Mouse (Mus musculus): ENCODE data around the gene Crim1. TPM values are rescaled to one million over a fixed set of nuclear protein-coding genes. Genes with fewer than 3 reads are reported as not detected.

Crim1 gene
- polyA plus RNA-seq, 1 experiment from 2014 or later = 3.9 TPM

- H3K4me2 ChIP-seq (ENCODE audit: low read depth, low read length) = no peak overlapping the region
- peaks cover 54% of the 10 kb centered on the region for H3K4me1 ChIP-seq (ENCODE audit: control insufficient read depth, insufficient read depth, low read length)
- ATAC-seq = peak; percentile 72
- no peak overlapping the region for H3K4me3 ChIP-seq (ENCODE audit: low read length)
- no peaks in the 10 kb centered on the region for H3K27me3 ChIP-seq (replicated peaks; ENCODE audit: control insufficient read depth, insufficient read depth, low read length)
- H3K9me3 ChIP-seq (ENCODE audit: control insufficient read depth, low read length) = no peaks in the 10 kb centered on the region
- peak overlapping the region; percentile 39; the same call in 1 of the 2 replicates for H3K27ac ChIP-seq (ENCODE audit: low read length)
- H3K9ac ChIP-seq (ENCODE audit: low read depth, low read length) = no peak overlapping the region
- no peaks in the 10 kb centered on the region for H3K36me3 ChIP-seq (ENCODE audit: control insufficient read depth, insufficient read depth, low read length)
- WGBS = 32% methylated on average over 8 of the region's 8 CpGs
These were observed 21.1 kb downstream of the Crim1 start for GRCm38 (mm10) chr17:78221007-78221642.

- Histone ChIP-seq H3K9ac (ENCODE audit: low read depth, low read length) (no peak overlapping the region), H3K4me1 (ENCODE audit: control insufficient read depth, insufficient read depth, low read length) (peaks cover 48% of the 10 kb centered on the region), H3K4me2 (ENCODE audit: low read depth, low read length) (no peak overlapping the region), H3K27me3 (replicated peaks; ENCODE audit: control insufficient read depth, insufficient read depth, low read length) (no peaks in the 10 kb centered on the region), H3K9me3 (ENCODE audit: control insufficient read depth, low read length) (no peaks in the 10 kb centered on the region), H3K27ac (ENCODE audit: low read length) (peak overlapping the region; percentile 39; the same call in 1 of the 2 replicates), H3K36me3 (ENCODE audit: control insufficient read depth, insufficient read depth, low read length) (no peaks in the 10 kb centered on the region), H3K4me3 (ENCODE audit: low read length) (no peak overlapping the region)
- 75% methylated on average over 1 of the region's 1 CpGs for WGBS
- ATAC-seq = no peak
These were observed 21.8 kb downstream of the Crim1 start for GRCm38 (mm10) chr17:78221860-78222259.

GRCm38 (mm10) chr17:78223988-78224387, 23.9 kb downstream of the Crim1 start:
- Histone ChIP-seq H3K9me3 (ENCODE audit: control insufficient read depth, low read length) (no peaks in the 10 kb centered on the region), H3K9ac (ENCODE audit: low read depth, low read length) (no peak overlapping the region)
- no peak for ATAC-seq

DNA sequence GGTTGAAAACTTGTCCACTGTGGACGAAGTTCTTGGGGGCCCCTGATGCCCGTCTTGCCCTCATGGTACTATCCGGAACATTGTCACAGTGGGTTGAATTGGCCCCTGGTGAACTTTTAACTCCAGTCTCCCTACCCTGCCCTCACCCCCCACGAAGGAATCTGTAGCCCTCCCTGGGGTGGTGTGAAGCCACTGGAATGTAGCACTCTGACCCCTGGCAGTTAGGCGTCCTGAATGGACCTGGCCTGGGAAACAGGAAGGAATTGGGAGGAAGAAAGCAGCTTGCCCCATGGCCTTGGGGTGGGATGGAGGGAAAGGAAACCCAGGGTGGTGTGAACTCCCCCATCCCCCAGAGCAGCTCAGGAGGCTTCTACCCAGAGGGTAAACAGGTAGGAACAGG, 25.5 kb downstream of the Crim1 start:
- H3K9me3 ChIP-seq (ENCODE audit: control insufficient read depth, low read length) = no peaks in the 10 kb centered on the region
- no peak overlapping the region for H3K27ac ChIP-seq (ENCODE audit: low read length)
- peaks cover 28% of the 10 kb centered on the region for H3K4me1 ChIP-seq (ENCODE audit: control insufficient read depth, insufficient read depth, low read length)
- no peaks in the 10 kb centered on the region for H3K36me3 ChIP-seq (ENCODE audit: control insufficient read depth, insufficient read depth, low read length)
- no peak overlapping the region for H3K9ac ChIP-seq (ENCODE audit: low read depth, low read length)
- no peak overlapping the region for H3K4me3 ChIP-seq (ENCODE audit: low read length)
- no peak overlapping the region for H3K4me2 ChIP-seq (ENCODE audit: low read depth, low read length)
- no peaks in the 10 kb centered on the region for H3K27me3 ChIP-seq (replicated peaks; ENCODE audit: control insufficient read depth, insufficient read depth, low read length)
- no peak for ATAC-seq
- WGBS = 63% methylated on average over 5 of the region's 5 CpGs

More at GRCm38 (mm10) chr17:78223988-78224387, 23.9 kb downstream of the Crim1 start:
- no peak overlapping the region for H3K4me2 ChIP-seq (ENCODE audit: low read depth, low read length)
- H3K36me3 ChIP-seq (ENCODE audit: control insufficient read depth, insufficient read depth, low read length) = no peaks in the 10 kb centered on the region
- 34% methylated on average over 10 of the region's 10 CpGs for WGBS
- H3K27me3 ChIP-seq (replicated peaks; ENCODE audit: control insufficient read depth, insufficient read depth, low read length) = no peaks in the 10 kb centered on the region
- no peak overlapping the region for H3K27ac ChIP-seq (ENCODE audit: low read length)
- no peak overlapping the region for H3K4me3 ChIP-seq (ENCODE audit: low read length)
- peaks cover 35% of the 10 kb centered on the region for H3K4me1 ChIP-seq (ENCODE audit: control insufficient read depth, insufficient read depth, low read length)

- no peaks in the 10 kb centered on the region for H3K9me3 ChIP-seq (ENCODE audit: control insufficient read depth, low read length)
- 75% methylated on average over 3 of the region's 3 CpGs for WGBS
- no peaks in the 10 kb centered on the region for H3K27me3 ChIP-seq (replicated peaks; ENCODE audit: control insufficient read depth, insufficient read depth, low read length)
- no peak for ATAC-seq
- H3K36me3 ChIP-seq (ENCODE audit: control insufficient read depth, insufficient read depth, low read length) = no peaks in the 10 kb centered on the region
- no peak overlapping the region for H3K9ac ChIP-seq (ENCODE audit: low read depth, low read length)
- no peak overlapping the region for H3K4me2 ChIP-seq (ENCODE audit: low read depth, low read length)
- no peak overlapping the region for H3K4me3 ChIP-seq (ENCODE audit: low read length)
- peaks cover 27% of the 10 kb centered on the region for H3K4me1 ChIP-seq (ENCODE audit: control insufficient read depth, insufficient read depth, low read length)
- H3K27ac ChIP-seq (ENCODE audit: low read length) = no peak overlapping the region
These were observed 27.2 kb downstream of the Crim1 start for GRCm38 (mm10) chr17:78227211-78227610.

- 86% methylated on average over 5 of the region's 5 CpGs for WGBS
- no peaks in the 10 kb centered on the region for H3K36me3 ChIP-seq (ENCODE audit: control insufficient read depth, insufficient read depth, low read length)
These were observed 31.5 kb downstream of the Crim1 start for GRCm38 (mm10) chr17:78231567-78231966.

DNA sequence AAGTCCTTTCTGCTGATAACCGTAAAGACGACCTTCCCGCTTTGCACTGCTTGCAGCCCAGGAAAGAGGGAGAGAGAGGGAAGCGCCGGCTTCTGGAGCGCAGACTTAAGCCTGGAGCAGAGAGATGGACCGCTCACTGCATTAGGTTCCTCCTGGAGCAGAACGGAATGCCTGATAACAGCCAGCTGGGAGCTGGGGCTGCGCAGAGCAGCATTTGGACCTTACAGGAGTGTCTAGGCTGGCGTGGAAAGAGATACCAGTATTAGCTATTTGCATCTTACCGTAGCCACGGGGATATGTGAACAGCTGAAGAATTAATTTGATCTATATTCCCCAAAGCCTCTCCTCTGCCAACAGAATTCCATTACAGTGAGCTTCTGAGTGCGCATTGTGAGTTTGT, 32.7 kb downstream of the Crim1 start:
- WGBS = 70% methylated on average over 13 of the region's 13 CpGs
- no peak overlapping the region for H3K4me2 ChIP-seq (ENCODE audit: low read depth, low read length)
- H3K9me3 ChIP-seq (ENCODE audit: control insufficient read depth, low read length) = no peaks in the 10 kb centered on the region
- H3K27me3 ChIP-seq (replicated peaks; ENCODE audit: control insufficient read depth, insufficient read depth, low read length) = no peaks in the 10 kb centered on the region
- H3K4me3 ChIP-seq (ENCODE audit: low read length) = no peak overlapping the region
- H3K4me1 ChIP-seq (ENCODE audit: control insufficient read depth, insufficient read depth, low read length) = peaks cover 16% of the 10 kb centered on the region
- H3K9ac ChIP-seq (ENCODE audit: low read depth, low read length) = no peak overlapping the region
- no peaks in the 10 kb centered on the region for H3K36me3 ChIP-seq (ENCODE audit: control insufficient read depth, insufficient read depth, low read length)
- no peak overlapping the region for H3K27ac ChIP-seq (ENCODE audit: low read length)
- no peak; the same call in 1 of the 2 replicates for ATAC-seq

More at GRCm38 (mm10) chr17:78231567-78231966, 31.5 kb downstream of the Crim1 start:
- no peaks in the 10 kb centered on the region for H3K27me3 ChIP-seq (replicated peaks; ENCODE audit: control insufficient read depth, insufficient read depth, low read length)
- no peak overlapping the region for H3K4me2 ChIP-seq (ENCODE audit: low read depth, low read length)
- no peak overlapping the region for H3K27ac ChIP-seq (ENCODE audit: low read length)
- peaks cover 16% of the 10 kb centered on the region for H3K4me1 ChIP-seq (ENCODE audit: control insufficient read depth, insufficient read depth, low read length)
- H3K9ac ChIP-seq (ENCODE audit: low read depth, low read length) = no peak overlapping the region
- no peak for ATAC-seq
- no peaks in the 10 kb centered on the region for H3K9me3 ChIP-seq (ENCODE audit: control insufficient read depth, low read length)
- H3K4me3 ChIP-seq (ENCODE audit: low read length) = no peak overlapping the region

DNA sequence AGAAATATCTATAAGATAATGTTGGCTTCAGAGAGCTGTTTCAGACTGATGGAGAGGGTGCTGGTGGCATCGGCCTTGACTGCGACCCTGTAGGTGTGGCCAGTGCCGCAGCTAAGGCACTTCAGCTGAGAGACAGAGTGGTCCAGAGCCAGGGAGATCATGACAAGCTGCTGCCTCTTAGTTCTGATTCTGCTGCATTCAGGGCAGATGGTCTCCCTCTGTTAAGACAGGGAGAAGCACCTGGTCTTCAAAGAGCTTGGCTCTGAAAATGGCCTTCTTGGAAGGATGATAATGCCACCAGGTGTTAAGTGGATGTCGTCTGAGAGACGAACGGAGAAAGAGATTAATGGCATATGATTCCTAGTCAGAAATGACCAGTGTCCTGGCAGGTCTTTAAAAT, 33.8 kb downstream of the Crim1 start:
- H3K27ac ChIP-seq (ENCODE audit: low read length) = no peak overlapping the region
- no peaks in the 10 kb centered on the region for H3K36me3 ChIP-seq (ENCODE audit: control insufficient read depth, insufficient read depth, low read length)
- no peak for ATAC-seq
- no peak overlapping the region for H3K9ac ChIP-seq (ENCODE audit: low read depth, low read length)
- WGBS = 84% methylated on average over 6 of the region's 6 CpGs
- H3K4me1 ChIP-seq (ENCODE audit: control insufficient read depth, insufficient read depth, low read length) = peaks cover 14% of the 10 kb centered on the region
- no peaks in the 10 kb centered on the region for H3K27me3 ChIP-seq (replicated peaks; ENCODE audit: control insufficient read depth, insufficient read depth, low read length)
- H3K9me3 ChIP-seq (ENCODE audit: control insufficient read depth, low read length) = no peaks in the 10 kb centered on the region
- no peak overlapping the region for H3K4me3 ChIP-seq (ENCODE audit: low read length)
- no peak overlapping the region for H3K4me2 ChIP-seq (ENCODE audit: low read depth, low read length)

- no peak for ATAC-seq
- no peak overlapping the region for H3K27ac ChIP-seq (ENCODE audit: low read length)
- peaks cover 10% of the 10 kb centered on the region for H3K4me1 ChIP-seq (ENCODE audit: control insufficient read depth, insufficient read depth, low read length)
- WGBS = 86% methylated on average over 12 of the region's 12 CpGs
- H3K4me3 ChIP-seq (ENCODE audit: low read length) = no peak overlapping the region
- H3K36me3 ChIP-seq (ENCODE audit: control insufficient read depth, insufficient read depth, low read length) = no peaks in the 10 kb centered on the region
- no peak overlapping the region for H3K9ac ChIP-seq (ENCODE audit: low read depth, low read length)
- no peaks in the 10 kb centered on the region for H3K9me3 ChIP-seq (ENCODE audit: control insufficient read depth, low read length)
- no peak overlapping the region for H3K4me2 ChIP-seq (ENCODE audit: low read depth, low read length)
- H3K27me3 ChIP-seq (replicated peaks; ENCODE audit: control insufficient read depth, insufficient read depth, low read length) = no peaks in the 10 kb centered on the region
These were observed 36.1 kb downstream of the Crim1 start for GRCm38 (mm10) chr17:78236126-78236525.

DNA sequence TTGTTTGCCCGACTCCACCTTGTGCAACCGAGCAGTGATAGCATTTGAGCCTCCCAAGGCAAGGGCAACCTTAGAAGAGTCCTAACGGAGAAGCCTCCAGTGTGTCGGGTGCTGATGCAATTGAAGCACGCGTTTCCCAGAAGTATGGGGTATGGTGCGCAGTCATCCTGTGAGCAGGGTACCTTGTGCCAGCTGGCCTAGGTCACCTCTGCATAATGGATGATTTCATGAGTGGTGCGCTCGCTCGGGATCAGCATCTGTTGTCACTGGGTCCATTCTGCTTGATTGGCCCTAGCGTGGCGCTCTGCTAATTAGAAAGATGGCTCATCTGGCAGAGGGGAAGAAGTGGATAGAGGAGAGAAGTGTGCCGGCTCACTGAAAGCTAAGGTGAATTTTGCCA, 37.9 kb downstream of the Crim1 start:
- no peaks in the 10 kb centered on the region for H3K4me1 ChIP-seq (ENCODE audit: control insufficient read depth, insufficient read depth, low read length)
- H3K27me3 ChIP-seq (replicated peaks; ENCODE audit: control insufficient read depth, insufficient read depth, low read length) = no peaks in the 10 kb centered on the region
- WGBS = 91% methylated on average over 13 of the region's 13 CpGs
- H3K9ac ChIP-seq (ENCODE audit: low read depth, low read length) = no peak overlapping the region
- H3K9me3 ChIP-seq (ENCODE audit: control insufficient read depth, low read length) = no peaks in the 10 kb centered on the region
- no peak overlapping the region for H3K4me2 ChIP-seq (ENCODE audit: low read depth, low read length)
- no peaks in the 10 kb centered on the region for H3K36me3 ChIP-seq (ENCODE audit: control insufficient read depth, insufficient read depth, low read length)
- ATAC-seq = no peak
- H3K27ac ChIP-seq (ENCODE audit: low read length) = no peak overlapping the region
- H3K4me3 ChIP-seq (ENCODE audit: low read length) = no peak overlapping the region
